Mouse (Mus musculus): ENCODE measurements around the gene Trpv3. TPM values are rescaled to one million over a fixed set of nuclear protein-coding genes. Genes with fewer than 3 reads are reported as not detected.

Trpv3 gene
- 0.12 and 0.15 TPM in 2 replicates for polyA plus RNA-seq (2015; fragmentation: Nextera tagmentation; extraction: Ambion mirVana)

DNA sequence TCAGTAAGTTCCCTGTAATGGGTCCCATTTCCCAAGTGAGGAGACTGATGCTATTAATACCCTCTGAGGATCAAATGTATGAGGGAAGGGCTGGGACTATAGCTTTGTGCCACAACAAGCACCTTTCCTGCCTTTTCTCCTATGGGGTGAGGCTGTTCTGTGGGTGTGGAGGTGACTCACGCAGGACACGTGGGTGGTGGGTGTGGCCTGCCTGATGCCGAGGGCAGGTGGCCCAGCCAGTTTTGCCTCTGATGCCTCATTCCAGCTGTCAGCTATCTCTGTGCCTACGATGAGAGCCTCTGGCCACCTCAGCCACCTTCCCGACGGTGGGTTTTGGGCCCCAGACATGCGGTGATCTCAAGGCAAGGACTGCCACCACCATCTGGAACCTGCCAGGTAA is at the start of gene Trpv3:
Trpv3 (plus strand) TSS at position 122 of the 400 bp plus-strand sequence.
- Histone ChIP-seq H3K36me3 (no peaks in the 10 kb centered on the region), H3K9me3 (no peaks in the 10 kb centered on the region), H3K4me2 (no peak within 1 kb of the TSS), H3K27me3 (no peaks in the 10 kb centered on the region), H3K9ac (no peak within 1 kb of the TSS), H3K4me1 (no peaks in the 10 kb centered on the region), H3K27ac (no peak within 1 kb of the TSS), H3K4me3 (no peak within 1 kb of the TSS)
- no peak for ATAC-seq (ENCODE audit: insufficient number of reproducible peaks, insufficient read depth, low FRiP score, low TSS enrichment, low read depth)
- 71% methylated on average over 7 of the region's 7 CpGs for WGBS

DNA sequence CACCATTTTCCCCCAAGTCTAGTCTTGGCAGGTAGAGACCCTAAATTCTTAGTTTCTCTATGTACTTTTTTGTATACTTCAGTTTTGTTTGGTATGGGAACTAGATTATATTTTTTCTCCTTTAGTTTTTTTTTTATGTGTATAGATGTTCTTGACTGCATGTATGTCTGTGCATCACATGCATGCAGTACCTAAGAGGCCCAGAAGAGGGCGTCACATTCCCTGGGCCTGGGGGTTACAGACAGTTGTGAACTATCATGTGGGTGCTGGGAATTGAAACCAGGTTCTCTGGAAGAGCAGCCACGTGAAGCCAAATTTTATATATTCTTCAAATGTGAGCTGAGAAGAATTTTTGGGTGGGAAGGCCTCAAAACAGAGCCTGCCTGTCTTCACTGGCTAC is 47.5 kb upstream of the Trpv3 start:
- no peaks in the 10 kb centered on the region for H3K4me1 ChIP-seq
- H3K27me3 ChIP-seq, result no peaks in the 10 kb centered on the region
- H3K9ac ChIP-seq, result no peak overlapping the region
- WGBS, result 51% methylated on average over 2 of the region's 2 CpGs
- H3K36me3 ChIP-seq, result no peaks in the 10 kb centered on the region
- no peaks in the 10 kb centered on the region for H3K9me3 ChIP-seq
- no peak overlapping the region for H3K4me2 ChIP-seq
- ATAC-seq (ENCODE audit: insufficient number of reproducible peaks, insufficient read depth, low FRiP score, low TSS enrichment, low read depth), result no peak
- no peak overlapping the region for H3K4me3 ChIP-seq
- H3K27ac ChIP-seq, result no peak overlapping the region

DNA sequence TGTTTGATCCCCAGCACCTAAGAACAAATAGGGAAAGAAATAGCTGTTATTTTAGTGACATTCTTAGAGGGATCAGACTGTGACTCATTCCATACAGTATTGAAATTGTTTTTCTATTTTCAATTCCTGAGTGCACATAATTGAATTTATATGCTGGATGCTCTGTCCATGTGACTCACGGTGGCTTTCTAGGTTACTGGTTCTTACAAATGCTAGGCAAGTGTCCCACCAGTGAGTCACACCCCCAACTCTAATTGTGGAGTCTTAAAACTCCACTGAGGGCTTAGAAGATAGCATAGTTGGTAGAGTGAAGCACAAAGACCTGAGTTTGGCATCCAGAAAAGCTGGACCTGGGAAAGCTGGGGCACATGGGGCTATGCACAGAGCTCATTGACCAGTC is 46.5 kb upstream of the Trpv3 start:
- Histone ChIP-seq H3K36me3 (no peaks in the 10 kb centered on the region), H3K4me3 (no peak overlapping the region), H3K27me3 (no peaks in the 10 kb centered on the region), H3K27ac (no peak overlapping the region), H3K4me1 (no peaks in the 10 kb centered on the region), H3K9me3 (no peaks in the 10 kb centered on the region), H3K9ac (no peak overlapping the region), H3K4me2 (no peak overlapping the region)
- no peak for ATAC-seq (ENCODE audit: insufficient number of reproducible peaks, insufficient read depth, low FRiP score, low TSS enrichment, low read depth)
- 84% methylated on average over 1 of the region's 1 CpGs for WGBS

DNA sequence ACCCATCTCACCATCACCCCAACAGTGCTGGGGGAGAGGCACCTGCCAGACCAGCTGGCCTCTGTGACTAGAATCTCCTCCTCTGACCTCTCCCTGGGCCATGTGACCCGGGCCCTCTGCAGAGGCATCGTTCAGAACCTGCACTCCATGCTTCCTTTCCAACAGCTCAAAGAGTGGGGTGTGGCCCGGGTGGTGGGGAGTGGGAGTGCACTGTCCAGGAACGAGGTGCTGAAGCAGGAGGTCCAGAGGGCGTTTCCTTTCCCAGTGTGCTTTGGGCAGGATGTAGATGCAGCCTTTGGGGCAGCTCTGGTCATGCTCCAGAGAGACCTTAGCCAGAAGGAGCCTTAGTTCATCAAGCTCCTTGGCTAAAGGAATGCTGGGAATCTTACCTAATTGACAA is 44.3 kb upstream of the Trpv3 start:
- Histone ChIP-seq H3K4me2 (no peak overlapping the region), H3K9ac (no peak overlapping the region), H3K36me3 (no peaks in the 10 kb centered on the region), H3K9me3 (no peaks in the 10 kb centered on the region), H3K27ac (no peak overlapping the region), H3K4me1 (no peaks in the 10 kb centered on the region), H3K4me3 (no peak overlapping the region), H3K27me3 (no peaks in the 10 kb centered on the region)
- no peak for ATAC-seq (ENCODE audit: insufficient number of reproducible peaks, insufficient read depth, low FRiP score, low TSS enrichment, low read depth)
- 30% methylated on average over 5 of the region's 5 CpGs for WGBS

DNA sequence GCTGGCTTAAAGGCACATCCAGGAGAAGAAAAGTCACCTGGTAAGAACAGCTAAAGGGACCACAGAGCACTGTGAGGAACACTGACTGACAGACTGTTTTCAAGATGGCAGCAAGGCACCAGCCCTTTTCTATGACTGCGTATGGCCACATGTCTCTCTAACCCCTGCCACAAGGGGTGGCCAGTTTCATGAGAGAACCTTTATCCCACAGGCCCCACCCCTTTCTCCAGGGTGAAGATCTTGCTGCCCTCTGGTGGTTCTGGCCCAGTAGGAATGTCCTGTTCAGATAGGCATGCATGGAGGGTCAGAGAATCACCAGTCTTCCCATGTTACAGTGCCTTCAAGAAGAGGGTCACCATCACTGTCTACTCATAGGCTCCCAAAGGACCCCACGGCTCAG is 43.2 kb upstream of the Trpv3 start:
- H3K9me3 ChIP-seq, result 0 out of 2 replicates have a peak, but pooled peaks cover under 1% of the 10 kb centered on the region
- H3K36me3 ChIP-seq, result no peaks in the 10 kb centered on the region
- 71% methylated on average over 2 of the region's 2 CpGs for WGBS
- no peak overlapping the region for H3K9ac ChIP-seq
- ATAC-seq (ENCODE audit: insufficient number of reproducible peaks, insufficient read depth, low FRiP score, low TSS enrichment, low read depth), result no peak
- H3K4me1 ChIP-seq, result no peaks in the 10 kb centered on the region
- no peaks in the 10 kb centered on the region for H3K27me3 ChIP-seq
- H3K27ac ChIP-seq, result no peak overlapping the region
- no peak overlapping the region for H3K4me2 ChIP-seq
- H3K4me3 ChIP-seq, result no peak overlapping the region

DNA sequence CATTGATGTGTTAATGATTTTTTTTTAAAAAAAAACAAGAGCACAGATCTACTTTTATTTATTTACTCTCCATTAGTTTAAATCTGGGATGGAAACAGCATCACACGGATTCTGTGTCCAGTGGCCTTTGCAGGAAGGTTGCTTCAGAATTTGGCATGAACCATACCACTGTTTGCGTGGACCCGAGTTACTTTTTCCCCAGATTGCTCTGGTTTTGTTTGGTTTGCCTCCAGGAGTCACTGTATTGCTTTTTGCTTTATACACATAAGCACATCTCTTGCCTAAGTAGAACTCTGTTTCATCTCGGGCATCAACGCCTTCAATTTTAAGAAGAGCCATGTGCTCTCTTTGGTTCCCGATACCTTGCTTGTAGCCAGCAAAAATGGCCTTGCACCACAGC is 41.3 kb upstream of the Trpv3 start:
- H3K9ac ChIP-seq, result no peak overlapping the region
- ATAC-seq (ENCODE audit: insufficient number of reproducible peaks, insufficient read depth, low FRiP score, low TSS enrichment, low read depth), result no peak
- WGBS, result 87% methylated on average over 6 of the region's 6 CpGs
- no peak overlapping the region for H3K4me3 ChIP-seq
- no peaks in the 10 kb centered on the region for H3K27me3 ChIP-seq
- 0 out of 2 replicates have a peak, but pooled peaks cover 7% of the 10 kb centered on the region for H3K9me3 ChIP-seq
- H3K27ac ChIP-seq, result no peak overlapping the region
- no peaks in the 10 kb centered on the region for H3K4me1 ChIP-seq
- H3K4me2 ChIP-seq, result no peak overlapping the region
- H3K36me3 ChIP-seq, result no peaks in the 10 kb centered on the region

DNA sequence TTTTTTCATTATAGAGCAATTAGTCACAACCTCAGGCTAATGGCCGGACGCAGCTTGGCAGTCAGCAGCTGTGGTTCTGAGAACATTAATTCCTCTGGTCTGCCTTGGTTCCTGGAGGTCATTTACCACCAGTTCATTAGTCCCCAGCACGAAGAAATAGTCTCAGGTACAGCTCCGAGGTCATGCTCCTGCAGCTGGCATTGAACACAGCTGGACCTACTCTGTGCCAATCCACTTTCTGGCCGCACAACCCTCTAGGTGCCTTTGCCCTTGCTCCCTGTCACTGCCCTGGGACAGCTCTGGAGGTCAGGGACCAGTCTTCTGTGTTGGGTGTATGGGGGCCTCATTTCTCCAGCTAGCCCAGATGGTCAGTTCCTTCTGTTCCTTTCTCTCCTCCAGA is 38.3 kb upstream of the Trpv3 start:
- no peak overlapping the region for H3K27ac ChIP-seq
- ATAC-seq (ENCODE audit: insufficient number of reproducible peaks, insufficient read depth, low FRiP score, low TSS enrichment, low read depth), result no peak
- H3K9ac ChIP-seq, result no peak overlapping the region
- H3K4me1 ChIP-seq, result no peaks in the 10 kb centered on the region
- H3K4me2 ChIP-seq, result no peak overlapping the region
- H3K27me3 ChIP-seq, result no peaks in the 10 kb centered on the region
- no peaks in the 10 kb centered on the region for H3K36me3 ChIP-seq
- H3K9me3 ChIP-seq, result 0 out of 2 replicates have a peak, but pooled peaks cover 7% of the 10 kb centered on the region
- H3K4me3 ChIP-seq, result no peak overlapping the region
- WGBS, result 78% methylated on average over 5 of the region's 5 CpGs

DNA sequence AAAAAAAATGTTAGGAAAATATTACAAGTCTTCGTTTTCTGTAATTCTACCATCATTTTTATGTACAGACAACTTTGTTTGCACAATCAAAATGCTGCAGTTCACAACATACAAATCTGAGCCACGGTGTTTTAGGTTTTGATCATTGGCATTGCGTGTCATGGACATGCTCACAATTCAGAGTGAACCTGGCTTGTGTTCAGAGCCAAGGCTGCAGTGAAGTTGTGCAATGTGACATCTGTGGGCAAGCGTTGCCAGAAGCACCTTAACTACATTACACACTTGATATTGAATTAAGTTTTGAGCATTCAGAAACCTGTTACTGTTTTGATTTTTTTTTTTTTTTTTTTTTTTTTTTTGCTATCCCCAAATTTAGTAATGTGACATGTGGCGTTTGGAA is 37.1 kb upstream of the Trpv3 start:
- 0 out of 2 replicates have a peak, but pooled peaks cover 7% of the 10 kb centered on the region for H3K9me3 ChIP-seq
- H3K9ac ChIP-seq, result no peak overlapping the region
- H3K4me2 ChIP-seq, result no peak overlapping the region
- no peak for ATAC-seq (ENCODE audit: insufficient number of reproducible peaks, insufficient read depth, low FRiP score, low TSS enrichment, low read depth)
- H3K36me3 ChIP-seq, result no peaks in the 10 kb centered on the region
- H3K4me3 ChIP-seq, result no peak overlapping the region
- no peak overlapping the region for H3K27ac ChIP-seq
- no peaks in the 10 kb centered on the region for H3K27me3 ChIP-seq
- H3K4me1 ChIP-seq, result no peaks in the 10 kb centered on the region
- 76% methylated on average over 5 of the region's 5 CpGs for WGBS

DNA sequence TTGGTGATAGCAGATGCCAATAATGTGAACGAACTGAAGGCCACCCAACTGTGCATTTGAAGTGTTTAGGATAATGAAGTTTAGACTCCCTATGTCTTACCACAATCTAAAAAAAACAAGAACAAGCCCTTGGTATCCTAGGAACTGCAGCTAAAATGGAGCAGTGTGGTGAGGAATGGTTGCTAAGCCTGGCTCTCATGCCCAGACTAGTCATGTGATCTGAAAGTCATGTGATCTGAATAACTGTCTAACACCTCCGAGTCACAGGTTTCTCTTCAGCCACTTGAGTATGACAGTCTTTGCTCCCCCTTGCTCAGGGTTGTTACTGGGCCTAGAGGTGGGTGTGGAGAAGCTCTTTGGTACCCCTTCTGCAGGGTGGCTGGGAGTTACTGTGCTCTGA is 34.7 kb upstream of the Trpv3 start:
- Histone ChIP-seq H3K27me3 (no peaks in the 10 kb centered on the region), H3K4me3 (no peak overlapping the region), H3K9ac (no peak overlapping the region), H3K4me1 (peaks cover 12% of the 10 kb centered on the region), H3K27ac (no peak overlapping the region), H3K4me2 (no peak overlapping the region), H3K9me3 (0 out of 2 replicates have a peak, but pooled peaks cover 7% of the 10 kb centered on the region), H3K36me3 (no peaks in the 10 kb centered on the region)
- no peak for ATAC-seq (ENCODE audit: insufficient number of reproducible peaks, insufficient read depth, low FRiP score, low TSS enrichment, low read depth)
- WGBS, result 62% methylated on average over 2 of the region's 2 CpGs

DNA sequence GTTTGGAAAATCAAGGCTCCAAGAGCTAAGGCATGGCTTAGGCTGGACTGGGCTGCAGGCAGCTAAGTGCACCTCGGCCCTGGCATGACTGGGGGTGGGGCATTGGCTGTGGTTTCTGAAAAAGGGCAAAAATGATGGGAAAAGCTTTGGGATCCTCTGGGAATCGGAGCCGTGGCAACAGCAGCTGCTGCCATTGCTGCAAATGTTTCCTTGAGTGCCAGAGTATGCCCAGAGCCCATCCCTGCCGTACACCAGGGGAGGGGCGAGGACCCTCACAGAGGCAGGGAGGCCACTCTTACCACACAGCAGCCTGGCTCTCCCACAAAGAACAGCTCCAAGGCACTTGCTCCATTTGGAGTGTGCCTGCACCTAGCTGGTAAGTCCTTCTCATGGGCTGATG is 33.2 kb upstream of the Trpv3 start, which contains the start of gene Trpv1:
Trpv1 (plus strand) TSS at position 301 of the 400 bp plus-strand sequence.
- no peak within 1 kb of the TSS for H3K9ac ChIP-seq
- H3K27me3 ChIP-seq, result no peaks in the 10 kb centered on the region
- H3K27ac ChIP-seq, result no peak within 1 kb of the TSS
- no peak within 1 kb of the TSS for H3K4me3 ChIP-seq
- 0 out of 2 replicates have a peak, but pooled peaks cover 7% of the 10 kb centered on the region for H3K9me3 ChIP-seq
- no peaks in the 10 kb centered on the region for H3K36me3 ChIP-seq
- peaks cover 12% of the 10 kb centered on the region for H3K4me1 ChIP-seq
- ATAC-seq (ENCODE audit: insufficient number of reproducible peaks, insufficient read depth, low FRiP score, low TSS enrichment, low read depth), result no peak
- H3K4me2 ChIP-seq, result no peak within 1 kb of the TSS
- 81% methylated on average over 5 of the region's 5 CpGs for WGBS

DNA sequence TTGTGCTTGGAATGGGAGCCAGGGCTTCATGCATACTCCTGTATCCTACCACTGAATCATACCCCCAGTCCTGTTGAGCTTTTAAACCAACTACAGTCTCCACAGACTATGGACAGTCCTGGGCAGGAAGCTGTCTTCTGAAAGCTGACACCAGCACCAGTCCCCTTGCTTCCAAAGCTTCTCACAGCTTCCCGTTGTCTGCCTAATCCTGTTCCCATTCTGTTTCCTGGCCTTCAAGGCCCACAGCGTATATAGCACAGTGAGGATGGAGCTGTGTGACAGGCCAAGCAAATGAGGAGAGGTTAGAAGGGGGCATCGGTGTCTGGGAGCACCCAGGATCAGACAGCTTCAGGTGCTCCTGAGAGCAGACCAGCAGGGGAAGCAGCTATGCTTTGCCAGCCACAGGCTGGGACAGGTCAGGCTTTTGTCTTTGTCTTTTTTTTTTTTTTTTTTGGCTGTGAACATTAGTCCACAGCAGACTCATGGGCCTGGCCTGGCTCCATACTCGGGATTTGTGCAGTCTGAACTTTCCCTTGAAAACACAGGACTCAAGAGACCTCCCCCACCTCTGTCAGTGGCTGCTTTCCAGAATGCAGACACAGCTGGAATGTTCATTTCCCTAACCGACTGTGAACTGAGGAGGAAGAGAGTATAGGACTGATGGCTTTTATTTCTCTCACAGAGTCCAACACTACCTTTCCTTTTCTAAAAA is 31.0 kb upstream of the Trpv3 start:
- Histone ChIP-seq H3K4me1 (peaks cover 12% of the 10 kb centered on the region), H3K4me2 (no peak overlapping the region), H3K27me3 (no peaks in the 10 kb centered on the region), H3K9me3 (no peaks in the 10 kb centered on the region), H3K36me3 (no peaks in the 10 kb centered on the region), H3K4me3 (no peak overlapping the region), H3K27ac (0 out of 2 replicates have a peak overlapping the region, but pooled peaks have one; percentile 34), H3K9ac (no peak overlapping the region)
- ATAC-seq (ENCODE audit: insufficient number of reproducible peaks, insufficient read depth, low FRiP score, low TSS enrichment, low read depth), result no peak
- WGBS, result 27% methylated on average over 5 of the region's 5 CpGs

DNA sequence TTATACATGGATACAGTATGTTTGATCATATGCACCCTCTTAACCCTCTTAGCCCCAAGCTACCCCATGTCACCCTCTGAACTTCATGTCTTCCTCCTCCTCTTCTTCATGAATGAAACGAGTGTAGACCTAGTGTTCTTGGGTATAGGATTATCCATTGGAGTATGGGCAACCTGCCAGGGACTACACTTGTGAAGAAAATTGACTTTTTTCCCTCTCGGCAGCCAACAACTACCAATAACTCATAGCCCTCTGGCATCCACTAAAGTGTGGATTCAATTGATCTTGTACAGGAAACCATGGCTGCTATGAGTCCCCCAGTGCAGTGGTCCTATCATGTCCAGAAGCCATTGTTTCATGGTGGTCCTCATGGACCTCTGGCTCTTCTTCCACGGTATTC is 30.5 kb upstream of the Trpv3 start:
- H3K27me3 ChIP-seq, result no peaks in the 10 kb centered on the region
- no peak for ATAC-seq (ENCODE audit: insufficient number of reproducible peaks, insufficient read depth, low FRiP score, low TSS enrichment, low read depth)
- H3K9ac ChIP-seq, result no peak overlapping the region
- no peak overlapping the region for H3K4me3 ChIP-seq
- no peaks in the 10 kb centered on the region for H3K9me3 ChIP-seq
- WGBS, result 54% methylated on average over 3 of the region's 3 CpGs
- H3K36me3 ChIP-seq, result no peaks in the 10 kb centered on the region
- no peak overlapping the region for H3K4me2 ChIP-seq
- no peak overlapping the region; the same call in 1 of the 2 replicates for H3K27ac ChIP-seq
- peaks cover 12% of the 10 kb centered on the region for H3K4me1 ChIP-seq

Data from embryonic facial prominence, embryonic 13.5 days (tissue).